Mouse (Mus musculus) right cerebral cortex, postnatal 36 days (tissue): ENCODE measurements around the gene Fpgs.

ENCODE experiments used
- DNase-seq, 2 experiments: peaks; one replicate each; pipeline ENCODE4 v3.0.0; 2022; ENCODE audit warnings: low spot score in 2 of 2, mixed read lengths in 1 of 2

The Fpgs gene

DNA sequence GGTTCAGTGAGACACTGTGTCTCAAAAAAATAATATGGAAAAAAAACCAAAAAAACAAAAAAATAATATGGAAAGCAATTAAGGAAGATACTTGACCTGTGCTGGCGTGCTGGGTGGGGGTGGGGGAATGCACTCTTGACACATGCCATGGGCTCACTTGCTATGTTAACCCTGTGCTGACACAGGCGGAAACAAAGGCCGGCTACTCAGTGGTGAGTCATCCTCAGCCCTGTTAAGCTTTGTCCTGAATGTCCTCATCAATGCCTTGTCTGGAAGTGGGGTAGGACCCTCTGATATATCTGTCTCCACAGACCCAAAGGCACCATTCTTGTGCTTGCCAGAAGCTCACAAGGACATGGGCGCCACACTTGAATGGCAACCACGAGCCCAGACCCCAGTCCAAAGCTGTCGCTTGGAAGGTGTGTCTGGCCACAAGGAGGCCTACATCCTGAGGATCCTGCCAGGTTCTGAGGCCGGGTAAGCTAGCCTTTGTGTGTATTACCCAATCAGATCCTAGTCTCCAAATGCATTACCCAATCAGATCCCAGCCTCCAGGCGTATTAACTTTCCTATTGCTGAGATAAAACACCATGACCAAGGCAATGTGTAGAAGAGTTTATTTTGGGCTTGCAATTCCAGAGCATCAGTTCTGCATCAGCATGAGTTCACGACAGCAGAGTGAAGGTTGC, 31.9 kb downstream of the Fpgs start:
- DNase-seq = no peak

DNA sequence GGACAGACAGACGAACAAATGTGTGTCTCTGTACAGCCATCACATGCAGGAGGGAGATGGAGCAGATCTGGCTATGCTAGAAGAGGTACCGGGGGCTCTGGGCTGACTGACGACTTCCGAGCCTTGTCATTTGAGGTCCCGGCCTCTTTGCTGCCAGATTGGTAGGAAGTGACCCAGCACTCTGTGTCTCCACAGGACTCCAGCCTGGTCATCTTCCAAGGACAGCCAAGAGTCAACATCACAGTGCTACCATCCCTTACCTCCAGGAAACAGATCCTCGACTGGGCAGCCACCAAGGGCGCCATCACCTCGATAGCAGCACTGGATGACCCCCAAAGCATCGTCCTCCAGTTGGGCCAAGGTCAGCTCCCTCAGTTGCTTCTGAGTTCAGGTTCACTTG, 32.8 kb downstream of the Fpgs start:
- no peak for DNase-seq

DNA sequence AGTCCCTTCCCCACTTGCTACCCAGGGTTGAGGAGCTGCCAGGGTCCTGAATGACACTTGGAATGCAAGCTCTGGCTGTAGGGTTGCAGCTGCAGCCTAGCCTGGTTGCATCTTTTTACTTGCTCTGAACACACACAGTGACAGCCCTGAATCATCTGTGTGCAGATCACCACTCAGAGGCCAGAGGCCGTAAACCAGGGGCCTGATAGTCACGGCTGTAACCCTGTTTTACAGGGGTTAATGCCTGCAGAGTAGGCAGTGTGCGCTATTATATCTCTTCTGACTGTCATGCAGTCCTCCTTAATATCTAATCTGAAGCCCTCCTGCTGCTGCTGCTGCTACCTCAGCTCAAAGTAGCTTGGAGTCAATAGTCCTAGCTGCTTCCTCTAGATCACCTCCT, 34.1 kb downstream of the Fpgs start:
- DNase-seq = no peak

DNA sequence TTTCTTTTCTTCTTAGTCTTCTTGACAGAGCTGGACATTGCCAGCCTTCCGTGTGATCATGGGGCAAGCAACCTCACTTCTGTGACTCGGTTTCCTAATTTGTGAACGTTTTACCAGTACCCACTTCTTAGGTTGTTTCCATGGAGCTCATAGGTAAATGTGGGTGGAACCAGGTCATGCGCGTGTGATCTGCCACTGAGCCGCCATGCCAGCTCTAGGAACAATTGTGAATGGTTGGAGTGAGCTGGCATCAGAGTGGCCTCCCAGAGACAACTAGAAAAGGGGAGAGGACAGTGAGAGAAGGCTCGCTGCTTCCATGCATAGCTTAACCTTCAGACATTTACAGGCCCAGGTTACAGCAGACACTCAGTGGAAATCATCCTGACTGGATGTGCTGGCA, 35.8 kb downstream of the Fpgs start:
- no peak for DNase-seq

DNA sequence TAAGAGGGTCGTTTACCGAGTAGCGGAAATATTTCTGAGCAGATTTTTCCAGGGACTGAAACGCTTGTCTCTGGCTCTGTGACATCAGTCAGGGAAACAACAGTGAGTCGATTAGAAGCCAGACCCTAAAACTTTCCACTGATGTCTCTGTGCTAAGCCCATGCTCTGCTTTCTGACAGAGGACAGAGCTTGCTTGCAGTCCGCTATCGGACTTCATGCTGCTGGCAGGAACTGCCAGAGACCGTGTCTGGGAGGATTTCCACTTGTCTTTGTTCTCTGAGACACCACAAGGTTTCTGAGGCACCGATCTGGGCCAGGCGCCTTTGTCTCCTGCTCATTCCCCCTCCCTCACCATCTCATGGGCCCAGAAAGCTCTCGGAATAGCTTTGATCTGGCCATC, 36.2 kb downstream of the Fpgs start:
- no peak for DNase-seq

DNA sequence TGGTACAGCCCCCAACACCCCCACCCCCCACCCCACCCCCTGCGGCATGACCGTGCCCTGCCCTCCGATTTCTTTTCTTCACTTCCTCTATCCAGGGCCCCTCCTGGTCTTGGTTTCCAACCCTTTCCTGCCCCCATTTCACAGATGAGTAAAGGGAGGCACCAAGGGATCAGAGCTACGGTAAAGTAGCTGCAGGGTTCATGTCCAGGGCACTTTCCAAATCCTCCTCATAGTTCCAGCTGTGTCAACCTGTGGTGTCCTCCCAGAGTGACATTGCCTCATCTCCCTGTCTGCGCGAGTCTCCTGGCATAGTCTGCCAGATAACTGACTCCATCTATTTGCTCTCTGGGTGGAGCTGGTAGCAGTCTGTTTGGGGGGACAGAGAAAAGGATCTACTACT, 38.1 kb downstream of the Fpgs start:
- DNase-seq = no peak

DNA sequence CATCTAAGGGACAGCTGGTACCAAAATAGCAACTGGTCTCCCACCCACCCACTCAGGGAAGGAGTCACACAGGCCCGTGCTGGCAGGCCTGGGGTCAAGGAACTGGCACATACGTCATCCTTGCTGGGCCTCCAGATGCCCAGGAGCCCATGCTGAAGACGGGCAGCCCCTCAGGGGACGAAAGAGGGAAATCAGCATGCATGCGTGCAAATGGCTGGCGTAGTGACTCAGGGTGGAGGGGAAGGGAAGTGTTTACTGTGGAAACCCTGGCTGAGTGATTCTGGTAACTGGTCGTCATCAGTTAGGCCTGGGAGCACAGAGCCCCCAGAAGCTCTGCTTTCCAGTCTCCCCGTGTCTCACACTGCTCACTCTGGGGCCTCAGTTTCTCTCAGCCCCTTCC, 38.6 kb downstream of the Fpgs start:
- DNase-seq = no peak

DNA sequence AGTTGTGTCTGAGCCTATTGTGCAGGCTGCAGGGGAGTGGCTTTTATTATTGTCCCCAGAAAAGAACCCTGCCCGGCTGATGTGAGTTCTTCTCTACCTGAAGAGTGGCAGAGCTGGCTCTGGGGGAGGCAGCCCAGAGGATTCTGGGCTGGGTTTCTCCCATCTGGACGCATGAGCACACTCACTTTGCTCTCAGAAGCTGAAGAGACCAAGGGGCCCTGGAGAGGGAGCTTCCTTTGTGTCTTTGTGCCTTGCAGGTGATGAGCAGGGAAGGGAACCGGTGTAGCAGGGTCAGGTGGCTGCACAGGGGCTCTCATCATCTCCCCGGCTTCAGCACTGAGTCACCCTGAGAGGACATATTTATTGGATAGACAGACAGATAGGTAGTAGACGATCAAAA, 41.7 kb downstream of the Fpgs start:
- no peak for DNase-seq

DNA sequence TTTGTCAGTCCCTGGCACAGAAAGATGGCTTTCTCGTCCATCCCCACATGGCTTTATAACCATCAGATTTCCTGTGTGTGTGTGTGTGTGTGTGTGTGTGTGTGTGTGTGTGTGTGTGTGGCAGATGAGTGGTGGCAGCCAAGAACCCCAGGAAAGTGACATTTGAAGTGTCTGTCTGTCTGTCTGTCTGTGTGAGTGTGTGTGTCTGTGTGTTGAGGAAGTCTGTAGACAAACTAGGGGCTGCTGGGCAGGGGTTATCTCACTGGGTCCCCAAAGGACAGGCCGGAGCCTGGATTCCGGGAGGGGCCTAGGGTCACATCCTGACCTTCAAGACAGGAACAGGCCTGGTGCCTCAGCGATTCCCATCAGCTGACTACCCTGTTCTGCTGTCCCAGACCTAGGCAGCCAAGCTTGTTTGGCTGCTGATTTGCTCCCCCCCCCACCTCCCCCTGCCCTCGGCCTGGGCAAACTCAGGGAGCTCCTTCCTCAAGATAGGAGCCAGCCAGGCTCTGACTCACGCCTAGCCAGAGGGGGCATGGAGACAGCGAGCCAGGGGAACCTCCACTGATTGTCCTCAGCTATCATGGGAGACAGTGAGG, 42.3 kb downstream of the Fpgs start:
- DNase-seq = no peak

DNA sequence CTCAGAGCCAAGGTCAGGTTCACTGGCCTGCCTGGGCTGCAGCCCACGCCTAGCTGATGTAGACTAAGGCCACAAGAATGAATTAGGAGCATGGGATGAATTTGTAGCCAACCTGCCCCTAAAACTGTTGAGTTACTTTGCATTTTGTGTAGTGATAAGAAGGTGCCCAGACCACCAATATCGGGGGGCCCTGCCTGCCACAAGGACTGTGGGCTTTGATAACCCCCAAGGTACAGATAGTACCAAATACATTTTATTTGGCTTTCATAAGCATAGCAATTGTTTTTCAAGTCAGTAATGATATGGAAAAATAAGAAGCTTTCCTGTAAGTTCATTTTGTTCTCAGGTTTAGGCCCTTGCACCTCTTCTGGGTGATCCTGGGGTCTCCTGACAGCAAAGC, 45.1 kb downstream of the Fpgs start:
- no peak for DNase-seq

DNA sequence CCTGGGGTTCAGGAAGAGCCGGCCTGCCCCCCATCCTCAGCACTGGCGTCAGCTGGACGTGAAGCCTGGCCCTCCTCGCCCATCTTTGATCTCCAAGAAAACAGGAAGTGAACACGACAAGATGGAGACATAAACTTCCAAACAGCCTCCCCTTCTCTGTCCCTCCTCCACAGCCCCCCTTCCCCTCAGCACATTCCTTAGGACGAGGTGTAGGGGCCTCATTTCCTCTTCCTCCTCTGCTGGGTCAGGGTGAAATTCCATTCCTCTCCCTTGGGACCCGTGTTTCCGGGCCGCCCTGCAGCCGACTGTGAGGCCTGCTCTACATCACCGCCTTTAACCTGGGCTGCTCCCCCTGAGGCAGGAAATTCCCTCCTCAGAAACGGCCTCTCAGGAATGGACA, 48.1 kb downstream of the Fpgs start:
- no peak for DNase-seq

DNA sequence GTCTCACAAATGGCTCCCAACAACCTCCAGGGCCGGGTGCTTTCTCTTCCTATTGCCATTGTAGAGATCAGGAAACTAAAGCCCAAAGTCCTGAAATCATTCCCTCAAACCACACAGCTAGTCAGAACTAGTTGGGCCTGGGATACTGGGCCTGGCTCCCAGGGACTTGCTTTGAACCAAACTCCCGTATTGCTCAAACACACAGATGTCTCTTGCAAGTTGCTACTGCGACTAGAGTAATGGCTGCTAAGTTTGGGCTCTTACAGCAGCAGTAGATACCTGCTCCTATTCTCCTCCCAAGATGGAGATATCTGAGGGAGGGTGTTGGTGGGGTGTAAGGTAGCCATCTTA, 48.6 kb downstream of the Fpgs start:
- no peak for DNase-seq

DNA sequence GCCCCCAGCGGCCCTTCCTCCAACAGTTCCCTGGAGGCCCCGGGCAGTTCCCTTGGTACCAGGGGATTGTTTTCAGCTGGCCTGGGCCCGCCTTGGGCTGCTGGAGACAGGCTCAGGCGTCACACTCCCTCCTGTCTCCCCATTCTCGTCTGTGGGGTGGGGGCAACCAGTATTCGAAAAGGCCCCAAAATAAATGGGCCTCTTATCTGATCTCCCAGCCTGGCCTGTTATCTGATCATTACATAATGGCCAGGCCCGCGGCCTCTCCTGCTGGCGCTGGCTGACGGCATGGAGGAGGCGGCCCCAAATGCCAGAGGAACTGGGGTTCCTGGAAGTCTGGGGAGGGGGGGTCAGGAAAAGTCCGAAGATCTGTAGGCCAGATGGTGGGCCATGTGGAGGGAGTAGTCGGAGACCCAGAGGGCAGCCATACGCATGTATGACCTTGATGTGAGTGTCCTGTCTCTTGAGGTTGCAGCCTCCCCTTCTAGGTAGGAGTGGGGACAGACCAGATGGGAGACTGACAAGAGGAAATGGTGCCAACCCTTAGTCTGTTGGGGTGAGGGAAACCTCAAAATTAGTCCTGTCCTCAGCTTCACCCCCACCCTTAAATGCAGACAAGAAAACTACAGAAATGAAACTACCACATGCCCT, 49.1 kb downstream of the Fpgs start:
- DNase-seq = no peak

DNA sequence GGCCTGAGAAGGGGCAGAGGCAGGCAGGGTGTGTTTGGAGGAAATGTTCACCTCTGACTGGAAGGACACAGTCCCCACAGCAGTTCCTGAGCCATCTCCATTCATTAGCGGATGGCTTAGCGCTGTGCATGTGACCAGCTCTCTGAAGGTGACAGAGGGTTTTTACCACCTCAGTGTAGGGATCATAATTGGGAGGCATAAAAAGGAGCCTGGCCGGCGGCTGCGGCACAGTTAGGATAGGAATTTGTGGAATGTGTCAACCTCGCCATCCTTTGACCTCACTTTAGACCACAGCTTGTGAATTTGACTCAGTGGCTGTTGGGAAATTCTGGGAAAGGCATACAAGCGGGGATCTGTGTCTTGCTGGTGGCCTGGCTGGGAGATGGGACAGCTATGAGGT, 50.2 kb downstream of the Fpgs start:
- no peak for DNase-seq

DNA sequence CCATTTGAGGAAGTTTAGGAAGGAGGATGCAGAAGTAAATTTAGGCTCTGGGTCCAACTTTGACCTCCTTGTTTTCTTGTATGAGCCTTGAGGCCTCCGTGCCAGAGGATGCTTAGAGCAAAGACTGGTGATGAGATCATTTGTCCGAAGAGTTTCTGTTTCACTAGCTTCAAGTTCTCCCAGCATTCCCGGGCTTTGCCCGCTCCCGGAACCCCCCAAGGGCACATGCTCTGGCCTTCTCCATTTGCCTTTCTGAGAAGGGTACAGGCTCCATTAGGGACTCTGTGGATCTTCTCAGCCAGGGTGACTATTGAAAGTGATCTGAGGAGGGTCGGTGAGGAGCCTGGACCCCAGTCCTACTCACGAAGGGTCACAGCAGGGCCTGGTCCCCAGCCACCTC, 56.6 kb downstream of the Fpgs start:
- no peak for DNase-seq

DNA sequence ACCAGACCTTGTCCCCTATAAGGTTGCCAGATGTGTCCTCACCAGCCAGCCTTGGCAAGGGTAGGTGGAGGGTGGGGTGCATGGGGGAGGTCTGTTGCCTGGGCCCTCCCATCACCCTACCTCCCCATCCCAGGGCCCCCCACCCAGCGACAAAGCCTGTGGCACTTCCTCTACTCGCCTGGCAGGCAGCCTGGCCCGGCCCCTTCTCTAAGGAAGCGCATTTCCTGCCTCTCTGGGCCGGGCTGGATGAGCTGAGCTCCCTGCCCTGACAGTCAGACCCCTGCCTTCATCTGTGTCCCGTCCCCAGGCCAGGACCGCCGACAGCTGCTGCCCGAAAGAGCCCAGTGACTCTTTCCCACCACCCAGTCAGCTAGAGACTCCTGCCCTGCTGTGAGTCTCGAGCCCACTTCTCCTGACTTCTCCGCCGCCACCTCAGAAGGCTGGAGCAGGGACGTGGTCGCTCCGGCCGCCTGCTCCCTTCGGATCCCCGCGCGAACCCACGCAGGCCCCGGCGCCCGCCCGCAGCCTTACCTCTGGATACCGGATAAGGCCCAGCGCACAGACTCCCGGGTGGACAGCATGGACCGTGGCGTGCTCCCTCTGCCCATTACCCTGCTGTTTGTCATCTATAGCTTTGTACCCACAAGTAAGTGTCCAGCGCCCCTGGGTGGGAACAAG, 57.4 kb downstream of the Fpgs start, which contains the start of gene Eng:
Gene Eng, plus strand, starts transcription at position 217 of the 678 bp plus-strand sequence.
- DNase-seq = no peak

DNA sequence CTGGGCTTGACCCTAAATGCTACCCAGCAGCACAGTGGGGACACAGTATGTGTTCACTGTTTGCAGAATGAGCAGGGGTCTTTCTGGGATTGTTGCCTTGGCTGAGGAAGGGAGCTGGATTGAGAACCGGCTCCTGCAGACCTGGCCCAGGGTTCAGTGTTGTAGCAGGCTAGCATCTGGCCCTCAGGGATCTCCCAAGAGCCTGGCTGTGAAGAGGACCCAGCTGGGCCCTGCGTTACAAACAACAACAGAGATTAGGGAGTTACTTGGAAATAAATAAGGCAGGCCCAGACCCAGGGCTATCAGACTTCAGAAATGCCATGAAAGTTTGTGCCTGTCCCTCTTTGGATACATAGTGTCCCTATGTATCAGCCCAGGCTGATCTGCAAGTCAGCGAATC, 58.3 kb downstream of the Fpgs start:
- no peak for DNase-seq

DNA sequence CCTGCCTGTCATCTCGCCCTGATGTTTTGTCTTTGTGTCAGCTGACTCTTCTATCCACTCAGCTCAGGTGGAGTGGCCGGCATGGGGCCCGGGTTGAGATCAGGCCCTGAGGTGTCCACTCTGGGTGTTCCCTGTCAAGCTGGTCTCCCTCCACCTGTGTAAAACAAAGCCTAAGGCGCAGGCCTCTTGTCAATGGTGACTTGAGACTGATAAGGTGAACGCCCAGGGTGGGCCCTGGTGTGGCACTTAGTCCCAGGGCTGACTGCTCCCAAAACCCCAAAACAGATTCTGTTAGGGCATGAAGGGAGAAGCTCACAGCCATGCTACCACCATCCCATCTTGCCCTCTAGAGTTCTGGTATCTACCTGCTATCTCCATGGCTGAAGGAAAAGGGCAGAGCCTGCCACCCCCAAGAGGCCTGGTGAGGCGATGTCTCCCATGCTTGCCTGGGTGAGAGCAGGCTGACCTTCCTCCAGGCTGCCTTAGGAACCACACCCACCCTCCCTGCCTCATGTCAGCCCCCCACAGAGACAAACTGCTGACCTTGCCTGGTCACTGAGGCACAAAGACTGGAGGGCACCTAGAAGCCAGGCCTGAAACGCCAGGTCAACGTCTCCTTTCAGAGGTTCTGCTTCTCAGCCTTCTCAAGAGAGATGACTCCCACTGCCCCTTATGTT, 59.0 kb downstream of the Fpgs start:
- DNase-seq = no peak

DNA sequence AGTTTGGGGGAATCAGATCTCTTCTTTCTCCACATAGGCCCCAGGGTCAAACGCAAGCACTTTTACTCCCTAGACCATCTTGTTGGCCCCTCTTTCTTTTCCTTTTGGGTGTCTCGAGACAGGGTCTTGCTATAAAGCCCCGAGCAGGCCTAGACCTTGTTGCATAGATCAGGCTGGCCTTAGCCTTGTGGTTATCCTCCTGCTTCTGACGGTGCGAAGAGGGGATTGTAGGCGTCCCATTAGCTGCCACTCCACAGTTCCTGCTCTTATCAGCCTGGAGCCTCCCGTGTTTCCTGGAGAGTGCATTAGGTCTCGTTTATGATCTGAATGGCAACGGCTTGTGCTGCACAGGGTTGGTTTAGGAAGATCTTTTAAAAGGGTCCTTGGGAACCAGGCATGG, 59.9 kb downstream of the Fpgs start:
- no peak for DNase-seq

DNA sequence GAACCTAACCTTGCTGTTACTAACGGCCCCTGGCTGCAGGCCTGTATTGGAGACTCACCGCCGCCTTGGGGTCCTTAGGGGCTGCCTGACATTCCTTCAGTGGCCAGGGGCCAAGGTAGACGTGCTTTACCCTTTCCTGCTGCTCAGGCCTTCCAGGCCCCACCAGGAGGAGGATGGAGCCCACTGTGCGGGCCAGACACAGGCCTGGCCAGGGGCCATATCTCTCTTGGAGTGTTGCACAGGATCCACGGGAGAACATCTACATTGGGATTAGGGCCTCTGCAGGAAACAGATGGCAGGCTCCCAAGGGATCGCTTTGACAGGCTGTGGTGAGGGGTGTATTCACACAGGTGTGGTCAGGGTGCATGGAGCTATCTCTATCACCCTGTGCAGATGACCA, 61.1 kb downstream of the Fpgs start:
- DNase-seq = no peak

DNA sequence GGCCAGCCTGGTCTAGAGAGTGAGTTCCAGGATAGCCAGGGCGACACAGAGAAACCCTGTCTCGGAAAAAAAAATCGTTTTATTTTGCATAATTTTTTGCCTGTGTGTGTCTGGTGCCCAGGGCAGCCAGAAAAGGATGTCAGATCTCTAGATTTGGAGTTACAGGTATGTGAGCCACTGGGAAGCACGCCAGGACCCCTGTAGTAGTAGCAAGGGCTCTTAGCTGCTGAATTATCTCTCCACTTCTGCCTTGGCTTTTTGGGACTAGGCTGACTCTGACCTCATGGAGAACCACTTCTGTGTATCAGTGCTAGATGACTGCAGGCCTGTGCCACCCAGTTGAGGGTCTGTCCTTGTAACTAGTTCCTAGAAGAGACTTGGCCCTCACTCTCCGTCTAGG, 62.1 kb downstream of the Fpgs start:
- DNase-seq = no peak

DNA sequence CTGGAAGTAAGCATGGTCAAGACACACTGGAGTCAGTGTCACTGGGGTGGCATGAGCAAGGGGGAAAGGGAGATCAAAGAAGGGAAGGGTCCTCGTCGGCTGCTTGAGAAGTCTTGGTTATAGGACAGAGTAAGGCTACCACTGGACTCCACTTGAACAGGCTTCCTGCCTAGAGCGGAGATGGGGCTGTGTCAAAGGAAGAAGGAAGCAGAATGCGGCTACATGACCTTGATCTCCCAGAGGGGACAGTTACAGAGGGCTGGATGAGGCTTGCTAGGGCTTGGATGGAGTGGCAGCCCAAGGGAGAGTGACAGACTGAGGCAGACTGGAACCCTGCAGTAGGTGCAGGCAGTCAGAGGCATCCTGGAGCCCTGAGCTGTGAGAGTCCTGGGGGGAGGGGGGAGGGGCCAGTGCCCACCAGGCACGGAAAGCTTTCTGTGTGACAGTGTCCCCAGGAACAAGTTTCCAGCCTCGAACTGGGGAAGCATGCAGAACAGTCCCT, 63.3 kb downstream of the Fpgs start:
- DNase-seq = no peak
